Mouse (Mus musculus) heart, postnatal 0 days (tissue): ENCODE data around the gene Lama2. TPM values are rescaled to one million over a fixed set of nuclear protein-coding genes. Genes with fewer than 3 reads are reported as not detected.
A peak's percentile ranks its signal among the peaks of the same experiment; 100 is the strongest.

Source experiments
- ATAC-seq: fragments of 200-750 bp; cut with Nextera tagmentation; 2 replicates; pipeline ENCODE4 v1.8.0; 2017; ENCODE audit warnings: low read depth, moderate number of reproducible peaks, moderate library complexity; ENCODE audit not compliant: insufficient read depth
- DNase-seq: peaks from one replicate; pipeline ENCODE4 v3.0.0-alpha.2; 2016; ENCODE audit warnings: low spot score
- H3K27ac ChIP-seq: fragments of 300-500 bp; sonication (generic); 2 replicates; pipeline ENCODE4 v1.5.1; 2014; ENCODE audit warnings: low read depth, mild to moderate bottlenecking
- H3K27me3 ChIP-seq: fragments of 300-500 bp; sonication (generic); 2 replicates; pipeline ENCODE4 v1.6.1; 2014; ENCODE audit warnings: low read length, mixed read lengths; ENCODE audit not compliant: control insufficient read depth, insufficient read depth
- H3K36me3 ChIP-seq: fragments of 300-500 bp; sonication (generic); replicated peaks from 2 replicates; pipeline ENCODE4 v1.6.1; 2014; ENCODE audit warnings: low read length, mixed read lengths; ENCODE audit not compliant: control insufficient read depth, insufficient read depth
- H3K4me1 ChIP-seq: fragments of 300-500 bp; sonication (generic); 2 replicates; pipeline ENCODE4 v1.6.1; 2014; ENCODE audit warnings: antibody characterized with exemption; ENCODE audit not compliant: control insufficient read depth, insufficient read depth
- H3K4me2 ChIP-seq: fragments of 300-500 bp; sonication (generic); 2 replicates; pipeline ENCODE4 v1.6.1; 2014; ENCODE audit warnings: low read depth, mild to moderate bottlenecking, low read length, moderate library complexity
- H3K4me3 ChIP-seq: fragments of 300-500 bp; sonication (generic); 2 replicates; pipeline ENCODE4 v1.5.1; 2014; ENCODE audit warnings: low read depth, low read length
- H3K9ac ChIP-seq: fragments of 300-500 bp; sonication (generic); replicated peaks from 2 replicates; pipeline ENCODE4 v1.6.1; 2014; ENCODE audit warnings: low read depth, low read length, mixed read lengths
- H3K9me3 ChIP-seq: fragments of 300-500 bp; sonication (generic); replicated peaks from 2 replicates; pipeline ENCODE4 v1.6.1; 2016; ENCODE audit warnings: low read length; ENCODE audit not compliant: control insufficient read depth
- CTCF ChIP-seq: IDR thresholded peaks from 2 replicates; pipeline ENCODE4 v1.5.1; 2016; ENCODE audit warnings: antibody characterized with exemption, control low read depth, low read depth
- EP300 ChIP-seq: IDR thresholded peaks from 2 replicates; pipeline ENCODE4 v1.6.1; 2016; ENCODE audit warnings: antibody characterized with exemption, low read depth
- WGBS: fragments of 180-500 bp; shearing (Covaris S2); extraction: QIAGEN DNeasy Blood & Tissue Kit; methylation state at CpG from one replicate; pipeline ENCODE4 v1.1.7; 2014; 5-methylcytosine and 5-hydroxymethylcytosine counted together
- polyA plus RNA-seq: library from polyadenylated mRNA; unstranded; fragments of >200 nt; fragmentation: Nextera tagmentation; extraction: Ambion mirVana; gene quantifications from 2 replicates; pipeline ENCODE4 v1.2.1, GENCODE M21; 2015
- total RNA-seq: library from RNA; depleted of rRNA; stranded (reverse); fragments of >200 nt; gene quantifications from 2 replicates; pipeline ENCODE4 v1.2.3, GENCODE M21; 2014; ENCODE audit warnings: low replicate concordance

Gene Lama2
- total and polyA plus RNA-seq, 2 experiments from 2014 or later, result 32.4 to 85.5 TPM

- ATAC-seq, result no peak
- 92% methylated on average over 4 of the region's 4 CpGs for WGBS
- DNase-seq, result no peak
- Histone ChIP-seq H3K9me3 (no peaks in the 10 kb centered on the region), H3K36me3 (no peaks in the 10 kb centered on the region), H3K27ac (no peak overlapping the region), H3K4me2 (no peak overlapping the region), H3K9ac (no peak overlapping the region), H3K27me3 (no peaks in the 10 kb centered on the region), H3K4me3 (no peak overlapping the region), H3K4me1 (no peaks in the 10 kb centered on the region)
- TF ChIP-seq EP300 (no peak), CTCF (no peak)
Measured at GRCm38 (mm10) chr10:27631002-27631401, 11.4 kb upstream of the Lama2 start.

GRCm38 (mm10) chr10:27621697-27622449 is 2.3 kb upstream of the Lama2 start:
- Histone ChIP-seq H3K4me2 (peak overlapping the region; percentile 58), H3K36me3 (no peaks in the 10 kb centered on the region), H3K27me3 (no peaks in the 10 kb centered on the region), H3K4me1 (no peaks in the 10 kb centered on the region), H3K4me3 (peak overlapping the region; percentile 6; the same call in 1 of the 2 replicates), H3K27ac (peak overlapping the region; percentile 81), H3K9me3 (no peaks in the 10 kb centered on the region), H3K9ac (peak overlapping the region; percentile 8; the same call in 1 of the 2 replicates)
- no peak for TF ChIP-seq CTCF
- TF ChIP-seq EP300, result no peak
- peak; percentile 92 for DNase-seq
- WGBS, result 6% methylated on average over 9 of the region's 9 CpGs
- ATAC-seq, result peak; percentile 87

- ATAC-seq (0 out of 2 replicates have a peak, but pooled peaks have one; percentile 11), DNase-seq (no peak)
- H3K9me3 ChIP-seq, result no peaks in the 10 kb centered on the region
- H3K4me3 ChIP-seq, result no peak overlapping the region
- peak overlapping the region; percentile 87; the same call in 1 of the 2 replicates for H3K27ac ChIP-seq
- no peaks in the 10 kb centered on the region for H3K27me3 ChIP-seq
- H3K4me2 ChIP-seq, result no peak overlapping the region
- 91% methylated on average over 4 of the region's 4 CpGs for WGBS
- H3K4me1 ChIP-seq, result no peaks in the 10 kb centered on the region
- TF ChIP-seq EP300, result no peak
- TF ChIP-seq CTCF, result no peak
- H3K36me3 ChIP-seq, result no peaks in the 10 kb centered on the region
- no peak overlapping the region for H3K9ac ChIP-seq
Measured at GRCm38 (mm10) chr10:27617522-27618020, 2.0 kb downstream of the Lama2 start.

GRCm38 (mm10) chr10:27616641-27617415 is 2.7 kb downstream of the Lama2 start:
- Histone ChIP-seq H3K4me2 (peak overlapping the region; percentile 70), H3K27me3 (no peaks in the 10 kb centered on the region), H3K36me3 (no peaks in the 10 kb centered on the region), H3K4me3 (peak overlapping the region; percentile 63), H3K27ac (peak overlapping the region; percentile 87), H3K9me3 (no peaks in the 10 kb centered on the region), H3K4me1 (no peaks in the 10 kb centered on the region), H3K9ac (peak overlapping the region; percentile 65)
- ATAC-seq (peak; percentile 74), DNase-seq (peak; percentile 42)
- WGBS, result 13% methylated on average over 18 of the region's 18 CpGs
- no peak for TF ChIP-seq EP300
- TF ChIP-seq CTCF, result no peak

GRCm38 (mm10) chr10:27595675-27596074 is 23.9 kb downstream of the Lama2 start:
- DNase-seq (no peak), ATAC-seq (no peak)
- TF ChIP-seq EP300, result no peak
- no peak for TF ChIP-seq CTCF
- Histone ChIP-seq H3K4me3 (no peak overlapping the region), H3K9me3 (no peaks in the 10 kb centered on the region), H3K4me1 (0 out of 2 replicates have a peak, but pooled peaks cover 6% of the 10 kb centered on the region), H3K27ac (no peak overlapping the region), H3K9ac (no peak overlapping the region), H3K27me3 (no peaks in the 10 kb centered on the region), H3K36me3 (no peaks in the 10 kb centered on the region), H3K4me2 (no peak overlapping the region)
- 92% methylated on average over 3 of the region's 3 CpGs for WGBS
